Mouse (Mus musculus): ENCODE results near the gene Hectd4. TPM values are rescaled to one million over a fixed set of nuclear protein-coding genes. Genes with fewer than 3 reads are reported as not detected.
A peak's percentile ranks its signal among the peaks of the same experiment; 100 is the strongest.

Hectd4 gene
- polyA plus RNA-seq, 1 experiment from 2014 or later, result 2.0 TPM

GRCm38 (mm10) chr5:121331731-121332130, 111.7 kb downstream of the Hectd4 start:
- H3K4me1 ChIP-seq (replicated peaks; ENCODE audit: insufficient read depth, low read length), result no peaks in the 10 kb centered on the region
- H3K9me3 ChIP-seq (replicated peaks; ENCODE audit: low read length), result no peaks in the 10 kb centered on the region
- no peak for TF ChIP-seq CTCF (IDR thresholded peaks at IDR 0.05; ENCODE audit: low read depth)
- H3K4me2 ChIP-seq (ENCODE audit: low read length), result no peak overlapping the region
- ATAC-seq (replicated peaks; ENCODE audit: low FRiP score, low read depth) (no peak), DNase-seq (ENCODE audit: low spot score) (no peak)
- H3K9ac ChIP-seq (ENCODE audit: low read depth, low read length), result no peak overlapping the region
- H3K27me3 ChIP-seq (ENCODE audit: insufficient read depth, low read length), result no peaks in the 10 kb centered on the region
- no peak overlapping the region for H3K27ac ChIP-seq
- WGBS, result 94% methylated on average over 10 of the region's 10 CpGs
- H3K4me3 ChIP-seq (replicated peaks; ENCODE audit: low read depth, low read length), result no peak overlapping the region
- peaks cover 61% of the 10 kb centered on the region for H3K36me3 ChIP-seq (ENCODE audit: insufficient read depth, low read length)

DNA sequence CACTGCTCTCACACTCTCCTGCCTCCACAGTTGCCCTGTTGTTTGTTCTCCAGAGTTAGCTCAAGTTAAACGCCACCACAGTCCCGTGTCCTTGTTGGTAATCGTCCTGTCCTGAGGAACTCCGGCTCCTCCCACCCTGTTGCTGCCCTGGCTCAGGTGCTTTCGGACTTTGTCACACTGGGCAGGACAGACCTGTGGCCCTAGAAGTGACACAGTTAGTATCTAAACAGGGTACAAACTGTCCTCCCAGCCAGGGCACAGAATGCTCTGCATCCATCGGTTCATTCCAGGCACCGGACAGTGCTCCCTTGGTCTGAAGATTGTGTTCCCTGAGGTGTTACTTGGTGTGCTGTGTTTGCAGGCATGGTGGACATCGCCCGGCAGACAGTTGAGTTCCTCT, 114.0 kb downstream of the Hectd4 start:
- 84% methylated on average over 9 of the region's 9 CpGs for WGBS
- Histone ChIP-seq H3K9me3 (replicated peaks; ENCODE audit: low read length) (no peaks in the 10 kb centered on the region), H3K4me2 (ENCODE audit: low read length) (no peak overlapping the region), H3K4me1 (replicated peaks; ENCODE audit: insufficient read depth, low read length) (no peaks in the 10 kb centered on the region), H3K9ac (ENCODE audit: low read depth, low read length) (no peak overlapping the region), H3K4me3 (replicated peaks; ENCODE audit: low read depth, low read length) (no peak overlapping the region), H3K36me3 (ENCODE audit: insufficient read depth, low read length) (peaks cover 58% of the 10 kb centered on the region), H3K27ac (no peak overlapping the region), H3K27me3 (ENCODE audit: insufficient read depth, low read length) (no peaks in the 10 kb centered on the region)
- TF ChIP-seq CTCF (IDR thresholded peaks at IDR 0.05; ENCODE audit: low read depth), result no peak
- DNase-seq (ENCODE audit: low spot score) (no peak), ATAC-seq (replicated peaks; ENCODE audit: low FRiP score, low read depth) (peak; percentile 29; the same call in 1 of the 2 replicates)

DNA sequence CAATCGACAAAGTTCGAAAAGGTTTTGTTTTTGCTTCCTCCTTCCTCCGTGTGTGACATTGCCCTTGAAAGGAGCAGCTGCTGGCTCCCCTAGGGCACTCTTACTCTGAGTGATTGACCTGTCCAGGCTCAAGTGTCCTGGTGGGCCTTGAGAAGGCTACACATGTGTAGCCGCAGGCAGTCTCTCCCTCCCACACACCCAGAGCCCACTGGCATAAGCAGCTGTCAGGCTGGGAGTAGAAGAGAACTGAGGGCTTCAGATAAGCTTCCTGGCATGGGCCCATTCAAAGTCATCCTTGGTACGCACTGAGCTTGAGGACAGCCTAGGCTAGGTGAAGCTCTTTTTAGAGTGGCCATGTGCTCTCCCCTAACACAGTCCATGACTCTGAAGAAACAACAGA, 114.4 kb downstream of the Hectd4 start:
- DNase-seq (ENCODE audit: low spot score) (no peak), ATAC-seq (replicated peaks; ENCODE audit: low FRiP score, low read depth) (no peak)
- no peak for TF ChIP-seq CTCF (IDR thresholded peaks at IDR 0.05; ENCODE audit: low read depth)
- H3K27me3 ChIP-seq (ENCODE audit: insufficient read depth, low read length), result no peaks in the 10 kb centered on the region
- no peaks in the 10 kb centered on the region for H3K4me1 ChIP-seq (replicated peaks; ENCODE audit: insufficient read depth, low read length)
- no peak overlapping the region for H3K9ac ChIP-seq (ENCODE audit: low read depth, low read length)
- H3K9me3 ChIP-seq (replicated peaks; ENCODE audit: low read length), result no peaks in the 10 kb centered on the region
- no peak overlapping the region for H3K4me2 ChIP-seq (ENCODE audit: low read length)
- no peak overlapping the region for H3K4me3 ChIP-seq (replicated peaks; ENCODE audit: low read depth, low read length)
- no peak overlapping the region for H3K27ac ChIP-seq
- 54% methylated on average over 5 of the region's 5 CpGs for WGBS
- H3K36me3 ChIP-seq (ENCODE audit: insufficient read depth, low read length), result peaks cover 59% of the 10 kb centered on the region

- H3K36me3 ChIP-seq (ENCODE audit: insufficient read depth, low read length), result peaks cover 63% of the 10 kb centered on the region
- 85% methylated on average over 4 of the region's 4 CpGs for WGBS
Measured at GRCm38 (mm10) chr5:121335426-121335825, 115.4 kb downstream of the Hectd4 start.

DNA sequence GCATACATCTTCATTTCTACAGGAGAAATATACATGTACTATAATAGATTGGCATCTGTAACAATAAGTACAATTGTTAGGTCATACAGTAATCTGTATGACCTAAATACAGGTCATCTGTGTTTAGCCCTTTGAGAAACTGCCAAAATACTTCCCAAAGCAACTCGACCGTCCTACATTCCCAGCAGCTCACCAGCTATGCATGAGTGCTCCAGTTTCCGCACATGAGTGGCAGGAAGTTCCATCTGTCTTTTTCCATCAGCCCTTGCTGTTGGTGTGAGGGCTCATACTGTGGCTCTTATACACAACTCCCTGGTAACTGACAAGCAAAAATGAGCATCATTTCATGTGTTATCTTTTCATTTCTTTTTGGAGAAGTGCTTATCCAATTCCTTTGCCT, 116.0 kb downstream of the Hectd4 start:
- Histone ChIP-seq H3K9ac (ENCODE audit: low read depth, low read length) (no peak overlapping the region), H3K27ac (no peak overlapping the region), H3K4me3 (replicated peaks; ENCODE audit: low read depth, low read length) (no peak overlapping the region), H3K36me3 (ENCODE audit: insufficient read depth, low read length) (peaks cover 62% of the 10 kb centered on the region), H3K9me3 (replicated peaks; ENCODE audit: low read length) (no peaks in the 10 kb centered on the region), H3K27me3 (ENCODE audit: insufficient read depth, low read length) (no peaks in the 10 kb centered on the region), H3K4me2 (ENCODE audit: low read length) (no peak overlapping the region), H3K4me1 (replicated peaks; ENCODE audit: insufficient read depth, low read length) (no peaks in the 10 kb centered on the region)
- no peak for TF ChIP-seq CTCF (IDR thresholded peaks at IDR 0.05; ENCODE audit: low read depth)
- no peak for ATAC-seq (replicated peaks; ENCODE audit: low FRiP score, low read depth)
- no peak for DNase-seq (ENCODE audit: low spot score)
- WGBS, result 29% methylated on average over 3 of the region's 3 CpGs

More at GRCm38 (mm10) chr5:121335426-121335825, 115.4 kb downstream of the Hectd4 start:
- Histone ChIP-seq H3K4me2 (ENCODE audit: low read length) (no peak overlapping the region), H3K4me3 (replicated peaks; ENCODE audit: low read depth, low read length) (no peak overlapping the region), H3K27ac (no peak overlapping the region), H3K4me1 (replicated peaks; ENCODE audit: insufficient read depth, low read length) (no peaks in the 10 kb centered on the region), H3K9ac (ENCODE audit: low read depth, low read length) (no peak overlapping the region), H3K27me3 (ENCODE audit: insufficient read depth, low read length) (no peaks in the 10 kb centered on the region), H3K9me3 (replicated peaks; ENCODE audit: low read length) (no peaks in the 10 kb centered on the region)
- no peak for DNase-seq (ENCODE audit: low spot score)
- no peak for TF ChIP-seq CTCF (IDR thresholded peaks at IDR 0.05; ENCODE audit: low read depth)
- ATAC-seq (replicated peaks; ENCODE audit: low FRiP score, low read depth), result no peak

DNA sequence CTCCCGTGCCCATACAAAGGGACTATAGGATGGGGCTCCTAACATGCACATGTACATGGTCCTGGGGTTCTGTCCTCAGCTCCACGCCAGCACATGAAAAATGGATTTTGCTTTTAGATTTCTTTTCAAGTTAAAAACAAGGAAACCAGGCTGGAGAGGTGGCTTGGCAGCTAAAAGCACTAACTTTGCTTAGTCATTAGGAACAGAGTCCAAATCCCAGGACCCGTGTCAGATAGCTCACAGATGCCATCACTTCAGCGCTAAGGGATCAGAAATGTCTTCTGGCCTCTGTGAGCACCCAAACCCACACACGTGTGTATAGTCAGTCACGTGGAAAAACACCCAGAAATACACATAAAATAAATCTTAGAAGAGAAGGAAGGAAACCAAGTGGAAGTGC, 116.8 kb downstream of the Hectd4 start:
- peaks cover 58% of the 10 kb centered on the region for H3K36me3 ChIP-seq (ENCODE audit: insufficient read depth, low read length)
- H3K9me3 ChIP-seq (replicated peaks; ENCODE audit: low read length), result no peaks in the 10 kb centered on the region
- DNase-seq (ENCODE audit: low spot score) (no peak), ATAC-seq (replicated peaks; ENCODE audit: low FRiP score, low read depth) (no peak)
- no peak overlapping the region for H3K4me2 ChIP-seq (ENCODE audit: low read length)
- WGBS, result 86% methylated on average over 6 of the region's 6 CpGs
- H3K27ac ChIP-seq, result no peak overlapping the region
- H3K27me3 ChIP-seq (ENCODE audit: insufficient read depth, low read length), result no peaks in the 10 kb centered on the region
- TF ChIP-seq CTCF (IDR thresholded peaks at IDR 0.05; ENCODE audit: low read depth), result no peak
- no peak overlapping the region for H3K4me3 ChIP-seq (replicated peaks; ENCODE audit: low read depth, low read length)
- no peaks in the 10 kb centered on the region for H3K4me1 ChIP-seq (replicated peaks; ENCODE audit: insufficient read depth, low read length)
- no peak overlapping the region for H3K9ac ChIP-seq (ENCODE audit: low read depth, low read length)
